Mouse (Mus musculus): Measurements from ENCODE around the gene Rassf6.

The Rassf6 gene

DNA sequence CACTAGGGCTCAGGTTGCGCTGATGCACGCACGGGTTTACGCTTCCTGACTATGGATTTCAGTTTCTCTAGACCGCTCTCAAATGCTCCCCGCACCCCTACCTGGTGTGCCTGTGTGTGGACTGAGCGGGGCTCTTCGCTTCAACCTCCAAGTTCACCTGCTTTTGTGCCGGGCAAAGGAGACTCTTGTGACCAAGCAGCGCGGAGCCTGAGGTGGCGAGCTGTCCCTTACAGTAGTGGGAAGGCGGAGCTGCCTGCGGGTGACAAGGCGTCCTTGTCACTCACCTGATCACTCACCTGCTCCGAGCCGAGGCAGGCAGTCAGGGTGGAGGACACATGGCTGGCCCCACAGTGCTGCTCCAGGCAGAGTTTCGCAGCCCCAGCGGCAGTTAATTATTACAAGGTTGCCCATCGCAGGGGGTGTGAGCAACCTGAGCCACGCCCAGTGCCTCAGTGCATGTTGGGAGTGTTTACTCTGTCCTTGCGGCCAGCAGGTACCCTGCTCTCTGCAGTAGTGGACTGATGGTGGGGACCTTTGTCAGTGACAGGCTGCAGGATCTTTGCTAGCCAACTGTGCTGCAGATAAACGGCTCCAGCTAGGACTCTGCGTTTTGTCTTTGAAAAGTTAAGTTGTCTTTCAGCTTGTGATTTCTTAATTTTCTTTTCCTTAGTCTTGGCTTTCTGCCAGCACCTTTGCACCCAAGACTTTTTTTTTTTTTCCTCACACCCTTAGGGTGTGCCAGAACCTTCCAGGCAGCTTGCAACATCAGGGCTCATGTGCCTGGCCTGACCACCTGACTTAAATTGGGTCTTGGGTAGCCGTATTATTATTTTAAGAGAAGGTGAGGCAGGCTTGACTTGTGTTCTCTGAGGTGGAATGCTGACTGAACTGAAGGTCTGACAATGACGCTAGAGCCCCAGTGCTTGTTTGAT is at the start of gene Rassf6:
Rassf6 (minus strand) TSS at position 372 of the 932 bp plus-strand sequence.
- in situ Hi-C loops (cut with MboI, MseI): no loop called here

DNA sequence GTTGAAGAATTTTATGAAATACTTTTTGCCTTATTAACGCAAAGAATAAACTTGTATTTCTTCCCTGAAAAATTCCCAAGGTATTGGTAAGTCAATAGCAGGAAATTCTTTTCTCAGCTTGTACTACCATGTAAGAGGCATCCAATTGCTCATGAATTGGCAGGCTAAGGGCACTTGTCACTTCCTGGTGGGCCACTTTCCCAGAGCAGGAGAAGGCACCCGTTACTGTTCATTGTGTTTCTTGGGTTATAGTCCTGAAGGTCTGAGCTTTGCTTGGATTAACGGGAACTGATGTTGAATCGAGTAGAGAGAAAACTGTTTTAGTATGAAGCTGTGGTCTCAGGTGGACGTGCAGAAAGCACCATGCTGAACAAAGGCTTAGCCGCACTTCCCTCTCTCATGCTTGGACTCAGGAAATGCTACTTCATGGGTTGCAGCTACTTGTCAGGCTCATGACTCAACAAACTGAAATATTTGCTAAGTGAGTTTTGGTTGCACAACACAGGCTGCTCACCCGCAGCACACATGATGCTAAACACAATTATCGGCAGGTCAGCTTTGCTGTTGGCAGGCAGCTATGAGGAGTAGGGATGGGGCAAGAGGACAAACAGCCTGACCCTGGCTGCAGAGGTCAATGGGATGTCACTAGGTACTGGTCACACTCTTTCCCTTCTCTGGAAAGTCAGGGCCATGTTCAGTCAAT is 49.1 kb upstream of the Rassf6 start:
- in situ Hi-C loops (cut with MboI, MseI): no loop called here

DNA sequence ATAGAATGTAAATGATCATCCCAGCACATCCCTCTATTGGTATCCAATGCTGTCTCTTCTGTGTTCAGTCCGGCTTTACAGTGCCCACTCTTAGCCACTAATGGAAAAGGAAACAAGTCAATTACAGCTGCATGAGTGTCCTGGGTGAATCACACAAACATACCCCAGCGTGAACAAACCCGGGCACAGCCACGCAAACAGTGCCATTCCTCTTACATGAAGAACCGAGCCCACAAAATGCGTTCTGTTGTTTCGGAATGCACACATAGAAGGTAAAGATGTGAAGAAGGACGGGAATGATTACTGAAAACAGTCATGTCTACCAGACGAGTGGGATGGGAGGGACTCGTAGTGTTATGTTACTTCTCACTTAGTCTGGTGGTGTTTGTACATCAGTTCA is 47.5 kb upstream of the Rassf6 start:
- in situ Hi-C loops (cut with MboI, MseI): no loop called here

DNA sequence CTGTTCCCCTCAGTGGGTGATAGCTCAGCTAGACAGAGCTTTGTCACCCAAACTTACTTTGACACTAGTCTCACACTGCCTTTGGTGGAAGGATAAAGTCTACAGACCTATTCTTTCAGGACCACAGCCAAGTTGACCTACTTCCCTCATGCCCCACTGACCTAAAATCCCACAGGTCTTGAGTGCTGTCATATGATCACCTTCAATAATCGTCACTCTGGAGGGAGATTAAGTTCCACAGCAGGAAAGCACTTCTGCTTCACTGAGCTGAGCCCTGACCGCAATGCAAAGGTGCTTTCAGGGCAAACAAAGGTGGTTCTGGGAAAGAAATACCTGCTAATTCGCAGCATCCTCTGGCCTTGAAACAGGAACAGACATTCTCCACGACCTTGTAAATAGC is 44.5 kb upstream of the Rassf6 start:
- in situ Hi-C loops (cut with MboI, MseI): no loop called here

DNA sequence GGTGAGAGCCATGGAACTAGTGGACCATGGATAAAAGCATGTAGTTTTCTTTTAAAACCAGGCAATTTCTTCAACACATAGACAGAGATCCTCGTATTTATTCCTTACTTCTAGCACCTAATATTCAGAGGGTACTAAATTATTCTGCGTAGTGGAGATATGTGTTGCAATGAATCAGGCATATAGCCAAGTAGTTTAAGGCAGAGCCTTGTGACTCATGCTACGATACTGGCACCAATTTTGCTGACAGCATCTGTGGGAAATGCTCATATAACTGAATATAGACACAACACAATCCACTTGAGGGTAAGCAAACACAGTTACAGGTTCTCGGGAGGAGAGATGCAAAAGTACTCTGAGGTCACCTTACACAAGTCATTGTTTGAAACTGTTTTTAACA is 41.4 kb upstream of the Rassf6 start:
- in situ Hi-C loops (cut with MboI, MseI): no loop called here

DNA sequence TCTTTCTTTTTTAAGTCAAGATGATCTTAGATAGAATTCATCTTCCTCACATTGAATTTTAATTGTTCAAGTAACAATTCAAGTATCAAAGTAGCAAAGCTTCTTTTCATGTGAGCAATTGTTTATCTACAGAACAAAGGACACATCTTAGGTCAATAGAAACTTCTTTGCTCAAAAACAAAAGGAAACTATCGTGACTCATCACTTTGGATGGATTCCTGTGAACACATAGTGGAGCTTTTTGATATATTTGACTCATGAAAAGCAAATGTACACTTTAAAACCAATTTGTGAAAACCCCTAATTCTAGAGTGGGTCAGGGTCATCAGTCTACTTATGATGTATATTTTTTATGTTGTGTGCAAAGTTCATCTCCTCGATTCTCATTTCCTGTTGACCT is 37.1 kb upstream of the Rassf6 start:
- in situ Hi-C loops (cut with MboI, MseI): loop anchor here (10.0 kb wide), 1 partner anchor 1107 kb away; no protein-coding TSS in a partner anchor

DNA sequence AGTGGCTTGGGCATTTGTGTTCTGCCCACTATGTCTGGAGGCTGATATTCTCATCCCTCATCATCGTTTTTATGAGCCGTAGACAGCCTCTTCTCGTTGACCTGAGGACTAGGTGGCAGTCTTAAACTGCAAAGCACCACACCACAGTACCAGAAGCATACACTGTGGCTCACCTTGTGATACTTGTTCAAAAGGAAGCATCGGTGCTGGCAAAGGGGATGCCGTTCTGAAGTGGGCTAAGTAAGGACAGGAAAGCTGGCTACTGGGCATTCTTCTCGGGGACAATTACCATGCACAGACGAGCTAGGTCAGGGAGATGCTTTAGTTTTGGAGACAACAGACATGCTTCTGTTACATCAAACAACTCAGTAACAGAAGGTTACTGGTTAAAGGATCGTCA is 21.4 kb upstream of the Rassf6 start:
- in situ Hi-C loops (cut with MboI, MseI): loop anchor here (5.0 kb wide), 1 partner anchor 245 kb away; no protein-coding TSS in a partner anchor

DNA sequence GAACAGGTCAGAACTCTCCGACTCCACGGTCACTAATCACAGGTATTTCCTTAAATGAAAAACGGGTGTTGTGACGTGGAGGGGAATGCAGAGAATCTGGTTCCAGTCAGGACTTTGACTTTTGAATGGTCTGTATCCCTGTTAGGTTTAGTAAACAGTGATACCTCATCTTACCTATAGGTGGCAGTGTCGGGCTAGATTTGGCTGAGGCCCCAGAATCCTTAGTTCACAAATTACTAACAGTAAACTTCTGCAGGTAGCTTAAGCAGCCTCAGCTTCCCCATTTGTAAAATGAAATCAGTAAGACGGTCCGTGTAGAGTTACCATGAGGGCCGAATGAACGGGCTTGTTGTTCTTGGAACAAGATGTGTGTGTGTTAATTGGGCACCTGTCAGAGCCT is 21.0 kb upstream of the Rassf6 start:
- in situ Hi-C loops (cut with MboI, MseI): loop anchor here (5.0 kb wide), 1 partner anchor 246 kb away; no protein-coding TSS in a partner anchor

DNA sequence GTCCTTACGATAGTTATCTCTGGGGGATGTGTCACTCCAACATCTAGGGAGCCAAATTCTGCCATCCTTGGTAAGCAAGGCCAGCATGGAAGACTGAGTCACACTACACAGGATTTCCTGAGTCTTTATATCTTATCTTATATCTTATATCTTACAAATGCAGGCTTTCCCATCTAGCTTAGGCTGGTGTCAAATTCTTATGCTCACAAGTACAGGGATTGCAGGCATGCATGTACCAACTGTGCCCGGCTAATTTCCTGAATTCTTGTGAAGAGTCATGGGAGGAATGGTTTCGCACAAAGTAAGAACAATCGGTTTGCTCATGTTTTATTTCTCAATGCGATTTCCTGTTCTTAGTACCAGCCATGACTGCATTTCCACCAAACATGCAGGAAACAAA is 20.0 kb upstream of the Rassf6 start:
- in situ Hi-C loops (cut with MboI, MseI): loop anchor here (5.0 kb wide), 1 partner anchor 247 kb away; no protein-coding TSS in a partner anchor

DNA sequence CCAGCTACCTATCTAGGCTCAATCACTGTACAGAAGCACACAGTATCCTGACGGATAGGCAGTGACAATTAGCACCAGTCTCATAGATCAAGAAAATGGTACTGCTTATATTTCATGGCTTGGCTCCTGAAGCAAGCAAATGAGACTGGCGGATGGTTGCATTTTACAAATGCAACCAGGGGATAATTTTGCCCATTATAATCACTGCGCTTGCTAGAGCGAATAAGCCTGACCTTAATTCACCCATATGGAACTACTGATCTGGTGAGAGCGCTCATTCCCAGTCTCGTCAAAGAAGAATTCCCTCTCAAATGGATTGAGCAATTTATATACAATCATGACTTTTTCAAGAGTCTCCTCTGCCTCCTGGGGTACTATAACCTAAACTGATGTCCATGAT is 16.2 kb upstream of the Rassf6 start:
- in situ Hi-C loops (cut with MboI, MseI): loop anchor here (5.0 to 10.0 kb wide), 2 partner anchors 136 to 452 kb away; partner anchors contain the start of gene Cxcl15

DNA sequence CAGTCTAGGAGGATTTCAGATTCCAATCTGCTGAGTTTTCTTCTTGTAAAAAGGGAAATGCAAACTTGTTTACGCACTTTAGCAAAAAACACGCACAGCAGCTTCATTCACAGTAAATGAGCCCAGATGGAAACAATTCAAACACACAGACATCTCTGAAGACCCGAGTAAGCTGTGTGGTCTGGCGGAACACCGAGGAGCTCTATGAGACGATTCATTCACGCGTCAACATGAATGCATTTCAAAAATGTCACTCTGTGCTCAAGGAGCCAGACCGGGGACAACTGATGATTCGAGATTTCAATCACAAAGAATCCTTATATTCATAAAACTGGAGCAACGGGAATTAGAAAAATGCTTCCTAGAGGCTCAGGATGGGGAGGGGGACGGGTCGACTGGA is 15.4 kb upstream of the Rassf6 start:
- in situ Hi-C loops (cut with MboI, MseI): loop anchor here (5.0 to 10.0 kb wide), 2 partner anchors 136 to 451 kb away; partner anchors contain the start of gene Cxcl15

DNA sequence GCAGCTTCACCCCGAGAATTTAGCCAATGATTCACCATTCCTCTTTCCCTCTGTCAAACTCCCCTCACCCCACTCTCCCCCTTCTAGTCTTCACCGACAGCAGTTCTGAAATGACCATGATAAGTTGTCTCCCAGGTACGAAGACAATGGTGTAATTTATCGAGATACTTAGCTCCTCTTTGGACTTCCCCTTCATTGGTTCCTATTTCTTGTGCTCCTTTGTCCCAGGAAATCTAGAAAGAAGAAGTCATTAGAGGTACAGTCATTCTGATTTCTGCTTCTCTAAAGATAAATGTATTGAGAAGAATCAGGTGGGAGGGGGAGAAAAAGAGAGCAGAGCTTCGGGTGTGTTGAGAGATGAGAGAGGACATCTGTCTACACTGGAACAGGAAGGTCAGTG is 14.3 kb upstream of the Rassf6 start:
- in situ Hi-C loops (cut with MboI, MseI): loop anchor here (5.0 to 10.0 kb wide), 3 partner anchors 52 to 450 kb away; partner anchors contain the start of gene Cxcl15

DNA sequence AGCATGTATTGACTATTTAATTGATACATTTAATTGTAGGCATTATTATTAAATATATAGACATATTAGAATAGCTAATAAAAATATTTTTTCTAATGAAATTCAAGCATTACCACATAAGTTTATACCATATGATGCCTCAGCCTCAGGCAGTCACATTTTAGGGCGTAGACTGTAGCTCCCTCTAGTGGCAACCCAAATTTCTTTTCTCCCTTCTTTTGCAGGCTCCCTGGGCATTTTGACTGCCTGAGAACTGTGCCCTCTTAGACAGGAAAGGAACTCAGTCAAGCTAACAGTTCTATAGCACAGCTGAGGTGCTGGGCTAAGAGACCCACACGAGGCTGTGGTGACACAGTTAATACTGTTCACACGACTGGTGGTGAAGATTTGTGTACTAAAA is 12.3 kb upstream of the Rassf6 start:
- in situ Hi-C loops (cut with MboI, MseI): loop anchor here (5.0 to 10.0 kb wide), 2 partner anchors 50 to 448 kb away; no protein-coding TSS in a partner anchor

DNA sequence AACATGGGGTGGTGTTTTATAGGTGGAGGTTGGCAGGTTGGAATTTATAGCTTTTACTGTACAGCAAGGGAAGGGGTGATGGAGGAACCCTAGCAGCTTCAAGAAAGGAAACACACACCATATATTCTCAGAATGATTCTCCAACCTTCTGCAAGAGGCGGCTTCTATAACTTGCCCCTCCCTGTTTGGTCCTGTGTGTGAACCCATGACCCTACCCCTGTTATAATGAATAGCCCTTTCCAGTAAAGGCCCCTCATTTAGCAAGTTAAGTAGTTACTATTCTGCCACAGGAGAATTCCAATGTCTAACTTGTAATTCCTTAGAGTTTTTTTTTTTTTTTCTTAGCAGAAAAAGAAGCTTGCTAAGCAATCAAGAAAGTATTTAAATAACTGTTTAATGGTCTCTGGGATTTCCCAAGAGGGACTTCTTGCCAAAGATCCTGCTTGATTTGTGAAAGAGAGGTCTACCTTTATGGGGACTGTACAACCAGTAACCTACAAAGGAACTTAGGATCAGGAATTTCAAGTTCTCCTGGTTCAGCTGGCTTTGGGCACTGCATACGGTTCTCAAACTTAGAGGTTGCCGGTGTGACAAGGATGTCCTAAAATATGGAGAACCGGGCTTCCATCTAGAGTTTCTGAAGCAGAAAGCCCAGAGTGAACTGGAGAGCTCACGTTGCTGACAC is 10.2 kb upstream of the Rassf6 start:
- in situ Hi-C loops (cut with MboI, MseI): loop anchor here (5.0 to 10.0 kb wide), 2 partner anchors 48 to 446 kb away; no protein-coding TSS in a partner anchor

DNA sequence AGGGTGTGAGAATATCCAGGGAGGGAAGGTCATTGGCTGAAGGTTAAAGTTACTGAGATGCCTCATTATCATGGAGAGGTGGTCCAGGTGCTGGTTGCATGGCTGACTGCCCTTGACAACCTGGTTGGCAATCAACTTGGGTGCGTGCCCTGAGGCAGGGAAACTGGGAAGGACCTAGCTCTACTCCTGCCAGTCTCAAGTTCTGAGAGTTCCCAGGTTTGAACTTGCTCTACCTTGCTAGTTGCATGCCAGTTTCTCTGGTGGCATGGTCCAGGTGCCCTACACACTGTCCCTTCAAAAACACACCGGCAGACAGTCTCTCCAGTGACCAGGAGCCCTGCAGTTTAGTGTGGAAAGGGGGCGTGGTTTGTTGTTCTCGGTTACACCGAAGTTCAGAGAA is 7.0 kb upstream of the Rassf6 start:
- in situ Hi-C loops (cut with MboI, MseI): no loop called here

DNA sequence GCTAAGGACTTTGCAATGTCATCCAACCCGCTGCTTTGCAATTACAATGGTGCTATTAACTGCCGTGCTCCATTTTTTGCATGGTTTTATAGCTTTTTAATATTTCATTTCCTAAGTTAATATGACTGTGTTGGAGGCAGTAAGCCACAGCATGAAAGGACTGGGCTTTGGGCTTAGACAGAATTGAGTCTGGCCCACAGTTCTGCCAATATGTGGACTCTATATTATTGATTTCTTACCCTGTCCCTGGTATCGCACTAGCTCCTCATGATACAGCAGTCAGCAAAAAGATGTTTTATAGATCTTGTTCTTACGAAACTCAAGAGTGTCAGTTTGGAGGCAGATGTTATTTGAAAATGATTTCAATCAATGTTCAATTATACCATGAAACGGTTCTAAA is 5.9 kb upstream of the Rassf6 start:
- in situ Hi-C loops (cut with MboI, MseI): no loop called here

DNA sequence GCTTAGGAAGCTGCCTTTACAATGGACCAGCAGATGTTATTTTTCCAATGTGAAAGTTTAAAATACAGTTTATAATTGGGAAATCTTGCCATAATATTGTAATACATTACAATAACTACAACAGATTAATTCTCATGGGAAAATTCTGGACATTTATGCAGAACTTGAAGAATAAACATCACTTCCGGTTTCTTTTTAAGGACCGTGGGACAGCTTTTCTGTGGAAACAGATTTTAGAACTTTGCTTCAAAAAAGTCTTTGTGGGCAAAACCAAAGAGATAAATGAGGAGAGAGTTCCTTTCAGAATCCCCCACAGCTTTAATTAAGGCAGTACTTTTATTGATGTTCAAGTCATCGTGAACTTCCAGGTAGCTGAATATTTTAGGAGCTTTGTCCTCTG is 5.1 kb upstream of the Rassf6 start:
- in situ Hi-C loops (cut with MboI, MseI): no loop called here

DNA sequence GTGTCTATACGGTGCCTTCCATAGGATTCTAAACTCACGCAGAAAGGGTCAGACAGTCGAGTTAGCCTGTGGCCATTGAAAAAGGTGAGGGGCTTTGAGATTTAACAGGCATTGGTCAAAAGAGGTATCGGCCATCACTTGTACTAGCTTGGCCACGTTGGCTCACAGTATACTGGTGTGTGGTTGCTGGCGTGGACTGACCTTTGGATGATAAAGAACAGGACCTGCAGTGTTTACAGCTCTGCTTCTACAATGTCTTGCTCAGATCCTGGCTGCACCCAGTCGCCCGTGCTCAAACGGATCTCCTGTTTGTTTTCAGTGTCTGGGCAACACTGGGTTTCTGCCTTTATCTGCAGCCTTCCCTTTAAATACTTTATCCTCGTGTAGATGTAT is 757 bp upstream of the Rassf6 start:
- in situ Hi-C loops (cut with MboI, MseI): no loop called here

DNA sequence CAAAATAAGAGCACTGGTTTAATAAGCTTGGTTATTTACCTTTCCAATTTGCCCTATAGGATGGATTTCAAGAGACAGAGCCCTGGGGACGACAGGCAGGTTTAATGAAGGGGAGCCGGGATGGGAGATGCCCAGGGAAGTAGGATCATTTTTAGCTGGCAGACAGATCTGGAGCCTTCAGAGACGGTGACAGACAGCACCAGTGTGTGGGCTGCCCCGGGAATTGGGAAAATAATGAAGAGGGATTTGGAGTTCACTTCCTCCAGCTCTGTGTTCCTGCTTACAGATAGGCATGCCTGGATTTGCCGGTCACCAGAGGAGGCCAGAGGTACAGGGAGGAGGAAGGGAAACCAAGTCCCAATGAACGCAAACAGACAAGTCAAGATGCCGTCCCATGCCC is 5.6 kb downstream of the Rassf6 start:
- in situ Hi-C loops (cut with MboI, MseI): no loop called here

DNA sequence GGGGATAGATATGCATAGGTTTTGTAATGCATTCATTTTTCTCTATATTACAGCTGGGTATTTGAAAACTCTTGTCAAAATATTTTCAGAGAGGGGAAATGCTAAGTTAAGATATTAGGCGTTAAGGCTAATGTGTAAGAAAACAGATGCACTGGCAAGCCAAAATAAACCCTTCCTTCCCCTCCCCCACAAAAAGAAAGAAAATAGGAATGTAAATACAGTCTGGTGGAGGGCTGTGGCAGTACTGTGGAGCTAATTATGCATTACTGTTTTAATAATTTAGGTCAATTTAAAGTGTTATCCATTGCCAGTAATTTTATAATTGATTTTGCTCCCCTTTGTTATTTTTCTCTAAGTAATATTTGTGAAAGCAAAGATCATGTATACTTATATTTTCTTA is 11.9 kb downstream of the Rassf6 start:
- in situ Hi-C loops (cut with MboI, MseI): no loop called here

DNA sequence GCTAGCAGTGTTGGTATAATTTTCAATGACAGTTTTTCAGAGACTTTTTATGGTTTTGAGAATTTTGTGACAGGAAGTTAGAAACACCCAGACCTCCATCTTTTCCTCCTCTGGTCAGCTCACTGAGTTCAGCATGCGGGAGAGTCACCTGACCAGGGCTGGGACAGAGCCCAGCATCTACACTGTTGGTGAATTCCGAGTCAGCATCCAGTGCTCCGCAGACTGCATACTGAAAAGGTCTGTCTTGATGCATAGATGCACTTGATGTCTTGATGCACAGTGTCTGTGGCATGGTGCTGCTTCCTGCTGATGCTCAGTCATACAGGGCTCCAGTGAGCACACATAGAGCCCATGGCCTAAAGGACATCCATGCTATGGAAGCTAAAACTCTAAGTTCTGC is 12.4 kb downstream of the Rassf6 start:
- in situ Hi-C loops (cut with MboI, MseI): no loop called here

DNA sequence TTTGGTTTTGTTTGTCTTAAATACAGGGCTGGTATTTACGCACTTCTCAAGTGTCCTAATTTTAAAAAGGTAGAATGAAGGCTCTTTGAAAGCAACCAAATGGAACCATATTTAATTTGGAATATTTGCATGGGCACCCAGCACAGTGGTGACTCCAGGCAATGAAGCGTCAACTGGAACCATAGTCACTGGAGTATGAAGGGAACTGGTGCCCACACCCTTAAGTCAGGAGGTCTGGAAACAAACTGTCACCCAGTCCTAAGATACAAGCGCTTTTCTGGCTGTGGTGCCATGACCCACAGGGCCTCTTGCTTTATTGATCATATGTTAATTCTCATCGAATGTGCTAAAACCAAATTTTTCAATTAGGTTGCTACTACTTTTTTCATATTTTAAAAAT is 13.0 kb downstream of the Rassf6 start:
- in situ Hi-C loops (cut with MboI, MseI): no loop called here

All from T-helper 1 cell (primary cell).